Mouse (Mus musculus): ENCODE results near the gene Pam. TPM values are rescaled to one million over a fixed set of nuclear protein-coding genes. Genes with fewer than 3 reads are reported as not detected.
A peak's percentile ranks its signal among the peaks of the same experiment; 100 is the strongest.

Pam gene
- total RNA-seq, 2 experiments from 2014 or later = 6.8 to 15.4 TPM

- ATAC-seq (ENCODE audit: poor library complexity, severe bottlenecking) = no peak
Observed at GRCm38 (mm10) chr1:97977521-97977920, 117.9 kb downstream of the Pam start.

DNA sequence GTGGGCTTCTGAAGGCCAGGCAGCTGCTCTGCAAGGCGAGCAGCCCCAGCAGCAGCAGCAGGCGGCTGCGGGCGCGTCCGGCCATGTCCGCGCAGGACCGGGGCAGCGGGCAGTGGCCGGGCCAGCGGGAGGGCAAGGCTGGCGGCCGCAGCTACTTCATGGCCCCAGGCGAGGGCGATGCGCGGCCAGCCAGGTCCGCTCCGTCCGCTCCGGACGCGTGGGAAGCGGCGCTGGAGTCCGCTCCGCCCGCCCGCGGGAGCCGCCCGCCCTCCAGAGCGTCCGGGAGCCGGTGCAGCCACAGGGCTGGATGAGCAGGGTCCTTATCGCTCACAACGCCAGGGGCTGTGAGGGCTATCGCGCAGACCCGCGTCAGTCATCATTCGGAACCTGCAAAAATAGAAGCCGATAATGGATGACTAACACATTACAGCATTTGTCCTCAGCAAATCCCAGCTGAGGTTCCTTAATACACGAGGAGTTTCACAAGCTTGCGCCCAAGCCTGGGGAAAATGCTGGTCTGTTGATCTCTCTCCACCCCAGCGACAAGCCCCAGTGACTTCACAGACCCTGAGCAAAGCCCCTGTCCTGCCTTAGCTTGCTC, 118.5 kb downstream of the Pam start:
- peak; percentile 83 for ATAC-seq (ENCODE audit: poor library complexity, severe bottlenecking)

DNA sequence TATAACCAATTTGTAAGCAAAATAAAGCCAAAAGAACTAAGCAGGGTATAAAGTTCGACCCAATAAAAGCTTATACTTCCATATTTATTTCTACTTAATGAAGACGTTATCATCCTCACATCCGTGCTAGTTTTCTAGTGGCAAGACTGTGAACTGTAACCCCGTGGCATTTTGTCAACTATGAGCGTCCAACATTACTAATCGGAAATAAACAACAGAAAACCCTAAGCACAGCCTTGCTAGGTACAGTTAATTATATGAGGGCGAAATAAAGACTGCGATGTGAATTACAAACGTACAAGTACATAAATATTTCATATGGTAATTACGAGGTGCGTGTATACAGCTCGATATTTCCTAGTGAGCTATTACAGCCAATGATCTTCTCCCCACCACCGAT, 119.4 kb downstream of the Pam start:
- no peak for ATAC-seq (ENCODE audit: poor library complexity, severe bottlenecking)

DNA sequence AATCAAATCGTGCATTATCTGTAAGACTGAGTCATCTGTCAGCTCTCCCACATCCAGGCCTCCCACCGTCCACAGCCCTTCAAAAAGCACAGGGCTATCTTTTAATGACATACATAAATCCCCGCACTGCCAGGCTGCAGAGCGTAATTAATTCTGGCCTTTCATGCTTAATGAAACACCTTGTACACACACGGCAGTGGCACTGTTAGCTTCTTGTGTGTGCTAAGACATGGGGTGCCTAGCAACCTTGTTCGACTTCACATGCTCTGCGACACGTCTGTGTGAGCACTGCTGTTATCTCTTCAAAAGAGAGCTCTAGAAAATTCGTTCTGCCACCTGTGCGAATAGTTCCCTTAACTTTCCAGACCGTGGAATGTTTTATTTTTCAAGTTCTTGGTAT, 120.5 kb downstream of the Pam start:
- ATAC-seq (ENCODE audit: poor library complexity, severe bottlenecking) = no peak

DNA sequence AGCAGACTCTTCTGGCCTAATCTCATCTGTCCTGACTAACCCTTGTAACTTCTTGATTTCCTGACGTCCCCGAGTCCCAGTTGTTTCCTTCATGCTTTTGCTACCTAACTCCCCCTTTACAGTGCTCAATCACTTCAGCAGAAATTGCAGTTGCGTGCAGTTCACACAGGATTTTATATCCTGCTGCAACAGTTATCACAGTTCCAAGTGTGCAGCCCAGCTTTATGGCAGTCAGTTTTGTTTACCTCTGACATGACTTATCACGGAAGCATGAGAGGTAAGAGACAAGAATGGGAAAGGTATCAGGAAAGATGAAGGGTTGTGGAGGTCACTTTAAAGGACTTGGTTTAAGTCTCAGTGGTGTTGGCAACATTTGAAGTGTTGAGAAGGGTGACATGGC, 125.7 kb downstream of the Pam start:
- no peak for ATAC-seq (ENCODE audit: poor library complexity, severe bottlenecking)

GRCm38 (mm10) chr1:97963711-97964110, 131.7 kb downstream of the Pam start:
- ATAC-seq (ENCODE audit: poor library complexity, severe bottlenecking) = no peak

GRCm38 (mm10) chr1:97962134-97962533, 133.3 kb downstream of the Pam start:
- ATAC-seq (ENCODE audit: poor library complexity, severe bottlenecking) = no peak

DNA sequence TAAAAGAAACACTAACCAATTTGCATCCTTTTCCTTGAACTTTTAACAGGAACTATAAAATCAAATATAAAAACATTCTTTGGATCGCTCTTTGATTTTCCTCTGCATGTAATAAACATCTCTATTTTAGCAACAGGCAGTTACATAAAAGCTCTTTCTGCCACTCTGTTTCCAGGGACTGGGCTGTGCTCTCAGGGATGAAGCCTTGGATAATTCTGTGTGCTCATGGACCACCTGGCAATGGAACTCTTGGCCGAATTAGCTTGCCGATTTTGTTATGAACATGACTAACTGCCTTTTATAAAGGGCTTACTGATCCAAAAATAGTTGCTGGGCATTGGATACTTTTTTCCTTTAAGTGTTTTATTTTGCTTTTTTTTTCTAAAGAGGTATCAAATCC, 134.8 kb downstream of the Pam start:
- no peak for ATAC-seq (ENCODE audit: poor library complexity, severe bottlenecking)

DNA sequence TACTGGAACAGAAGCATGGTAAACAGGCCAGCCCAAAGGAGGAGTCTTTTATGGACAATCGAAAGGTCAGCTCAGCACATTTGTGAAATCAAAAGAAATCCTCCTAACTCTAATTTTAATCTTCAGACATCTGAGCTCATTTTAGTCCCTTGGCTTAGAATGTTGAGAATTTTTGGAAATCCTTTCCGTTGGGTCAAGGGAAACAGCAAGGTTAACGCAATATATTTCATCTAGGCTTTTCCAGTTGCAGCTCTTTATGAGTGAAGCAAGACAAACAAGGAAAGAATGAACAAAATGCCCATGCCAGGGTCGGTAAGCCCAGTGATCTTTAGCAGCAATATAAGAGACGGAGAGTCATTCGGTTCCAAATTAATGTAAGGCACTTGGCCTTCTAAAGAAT, 135.3 kb downstream of the Pam start:
- ATAC-seq (ENCODE audit: poor library complexity, severe bottlenecking) = no peak

GRCm38 (mm10) chr1:97958759-97959158, 136.7 kb downstream of the Pam start:
- ATAC-seq (ENCODE audit: poor library complexity, severe bottlenecking) = no peak

- peak; percentile 81 for ATAC-seq (ENCODE audit: poor library complexity, severe bottlenecking)
Observed at GRCm38 (mm10) chr1:97949258-97949657, 146.2 kb downstream of the Pam start.

DNA sequence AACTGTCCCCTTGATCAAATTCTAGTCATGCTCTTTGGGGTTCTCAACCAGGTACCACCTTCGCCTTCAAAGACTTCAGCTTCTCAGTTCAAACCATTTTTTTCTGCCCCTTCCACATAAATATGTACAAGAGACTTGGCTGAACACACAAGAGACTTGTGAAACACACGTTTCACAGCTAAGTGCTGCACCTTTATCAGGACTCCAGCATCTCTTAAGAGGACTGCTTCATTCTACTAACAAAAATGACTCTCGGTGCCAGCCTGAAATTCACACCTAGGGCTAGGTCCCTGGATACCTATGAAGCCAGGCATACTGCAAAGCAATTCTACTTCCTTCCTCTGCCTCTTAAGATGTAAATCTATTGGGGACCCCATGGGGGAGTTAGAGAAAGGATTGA, 148.3 kb downstream of the Pam start:
- no peak for ATAC-seq (ENCODE audit: poor library complexity, severe bottlenecking)

- ATAC-seq (ENCODE audit: poor library complexity, severe bottlenecking) = no peak
Observed at GRCm38 (mm10) chr1:97943908-97944608, 151.4 kb downstream of the Pam start.

- ATAC-seq (ENCODE audit: poor library complexity, severe bottlenecking) = no peak
Observed at GRCm38 (mm10) chr1:97943402-97943801, 152.0 kb downstream of the Pam start.

DNA sequence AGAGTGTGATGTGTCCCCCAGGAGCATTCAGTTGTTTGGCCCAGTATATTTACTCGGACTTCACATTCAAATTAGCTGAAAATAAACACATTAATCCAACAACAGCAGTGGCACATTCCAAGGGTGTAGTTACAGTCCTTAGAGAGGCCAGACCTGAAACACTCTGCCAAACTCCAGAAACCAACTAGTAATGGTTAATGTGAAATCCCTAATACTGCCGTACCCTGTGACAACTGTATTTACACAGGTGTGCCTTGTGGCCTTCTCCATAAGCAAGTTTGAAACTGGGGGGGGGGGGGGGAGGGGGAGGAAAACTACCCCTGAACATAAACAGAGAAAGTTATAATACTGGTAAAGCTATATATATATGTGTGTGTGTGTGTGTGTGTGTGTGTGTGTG, 152.5 kb downstream of the Pam start:
- no peak for ATAC-seq (ENCODE audit: poor library complexity, severe bottlenecking)

DNA sequence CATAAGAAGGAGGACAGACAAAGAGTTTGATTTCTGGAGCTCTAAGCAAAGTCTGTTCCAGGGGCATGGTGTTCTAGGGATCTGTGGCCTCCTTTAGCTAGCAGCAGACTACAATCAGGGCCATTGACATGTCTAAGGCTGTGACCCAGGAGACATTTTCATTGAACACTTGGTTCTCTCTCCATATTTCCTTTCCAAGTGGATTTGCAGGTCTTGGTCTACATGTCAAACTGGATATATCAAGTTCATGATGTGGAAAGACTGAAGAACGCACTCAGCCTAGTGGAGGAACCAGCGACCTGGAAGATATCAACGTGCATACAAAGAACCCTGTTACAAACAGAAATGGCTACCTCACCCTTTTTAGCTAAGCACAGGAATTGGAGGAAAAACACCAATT, 156.9 kb downstream of the Pam start:
- ATAC-seq (ENCODE audit: poor library complexity, severe bottlenecking) = no peak

DNA sequence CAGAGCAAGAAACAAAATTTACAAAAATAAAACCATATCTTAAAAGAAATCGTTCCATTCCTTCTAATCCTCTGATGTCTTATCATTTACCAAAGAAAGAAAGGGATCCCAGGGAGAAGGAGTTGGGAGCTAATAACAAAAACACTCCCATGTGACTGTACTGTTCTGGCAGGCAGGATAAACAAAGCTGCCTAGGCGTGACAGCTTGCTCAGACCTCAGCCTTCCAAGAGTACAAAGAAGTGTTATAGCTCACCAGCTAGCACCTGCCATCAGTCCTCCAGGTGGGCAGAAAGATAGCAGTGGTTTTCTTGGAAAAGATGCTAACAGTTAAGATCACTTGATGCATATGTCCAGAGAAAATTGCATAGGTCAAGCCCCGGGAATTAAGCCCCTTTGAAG, 157.4 kb downstream of the Pam start:
- no peak for ATAC-seq (ENCODE audit: poor library complexity, severe bottlenecking)

- peak; percentile 83 for ATAC-seq (ENCODE audit: poor library complexity, severe bottlenecking)
Observed at GRCm38 (mm10) chr1:97934940-97935339, 160.5 kb downstream of the Pam start.

- ATAC-seq (ENCODE audit: poor library complexity, severe bottlenecking) = no peak
Observed at GRCm38 (mm10) chr1:97931220-97931619, 164.2 kb downstream of the Pam start.

- ATAC-seq (ENCODE audit: poor library complexity, severe bottlenecking) = no peak
Observed at GRCm38 (mm10) chr1:97929415-97930028, 165.9 kb downstream of the Pam start.

GRCm38 (mm10) chr1:97926789-97927188, 168.7 kb downstream of the Pam start:
- ATAC-seq (ENCODE audit: poor library complexity, severe bottlenecking) = no peak

- no peak for ATAC-seq (ENCODE audit: poor library complexity, severe bottlenecking)
Observed at GRCm38 (mm10) chr1:97926017-97926540, 169.4 kb downstream of the Pam start.
